Mouse (Mus musculus): ENCODE data around the gene Ifi47.

Ifi47 gene

GRCm38 (mm10) chr11:49089735-49090507 lies 13.5 kb downstream of the Ifi47 start:
- no peak for DNase-seq

- no peak for DNase-seq
These were observed 14.2 kb downstream of the Ifi47 start for GRCm38 (mm10) chr11:49090551-49090950.

- no peak for DNase-seq
These were observed 14.8 kb downstream of the Ifi47 start for GRCm38 (mm10) chr11:49091171-49091570.

- no peak for DNase-seq
These were observed 15.7 kb downstream of the Ifi47 start for GRCm38 (mm10) chr11:49092053-49092586.

- no peak for DNase-seq
These were observed 16.4 kb downstream of the Ifi47 start for GRCm38 (mm10) chr11:49092786-49093185.

GRCm38 (mm10) chr11:49093861-49094660 lies 17.7 kb downstream of the Ifi47 start:
- DNase-seq: no peak

- DNase-seq: no peak
These were observed 19.0 kb downstream of the Ifi47 start for GRCm38 (mm10) chr11:49095367-49095766.

- DNase-seq: no peak
These were observed 24.0 kb downstream of the Ifi47 start for GRCm38 (mm10) chr11:49100409-49100808.

GRCm38 (mm10) chr11:49101500-49101899 lies 25.1 kb downstream of the Ifi47 start:
- DNase-seq: no peak

- DNase-seq: peak; percentile 98
These were observed 26.8 kb downstream of the Ifi47 start for GRCm38 (mm10) chr11:49103047-49103693.

GRCm38 (mm10) chr11:49105752-49106151 lies 29.4 kb downstream of the Ifi47 start:
- no peak for DNase-seq

- DNase-seq: no peak
These were observed 31.5 kb downstream of the Ifi47 start for GRCm38 (mm10) chr11:49107650-49108537.

GRCm38 (mm10) chr11:49108833-49109232 lies 32.4 kb downstream of the Ifi47 start:
- DNase-seq: peak; percentile 13

- no peak for DNase-seq
These were observed 34.6 kb downstream of the Ifi47 start for GRCm38 (mm10) chr11:49111000-49111399.

GRCm38 (mm10) chr11:49112624-49113219 lies 36.3 kb downstream of the Ifi47 start:
- no peak for DNase-seq

GRCm38 (mm10) chr11:49114158-49114557 lies 37.8 kb downstream of the Ifi47 start:
- no peak for DNase-seq

- no peak for DNase-seq
These were observed 38.4 kb downstream of the Ifi47 start, which contains the start of gene Olfr1396 for GRCm38 (mm10) chr11:49114774-49115173. Gene Olfr1396 (minus strand): TSS chr11:49114874.

GRCm38 (mm10) chr11:49119635-49120034 lies 43.2 kb downstream of the Ifi47 start:
- DNase-seq: no peak

GRCm38 (mm10) chr11:49124169-49124568 lies 47.8 kb downstream of the Ifi47 start:
- no peak for DNase-seq

- no peak for DNase-seq
These were observed 65.6 kb downstream of the Ifi47 start, which contains the start of gene Olfr1395 for GRCm38 (mm10) chr11:49141974-49142373. Gene Olfr1395 (plus strand): TSS chr11:49142274.
